Mouse (Mus musculus) liver, postnatal 0 days (tissue): Measurements from ENCODE around the gene Tjp3. TPM values are rescaled to one million over a fixed set of nuclear protein-coding genes. Genes with fewer than 3 reads are reported as not detected.

Source experiments
- ATAC-seq: fragments of 200-750 bp; cut with Nextera tagmentation; 2 replicates; pipeline ENCODE4 v1.8.0; 2017; ENCODE audit warnings: mild to moderate bottlenecking, moderate library complexity
- DNase-seq: peaks from one replicate; pipeline ENCODE4 v3.0.0-alpha.2; 2016
- H3K27ac ChIP-seq: fragments of 300-500 bp; sonication (generic); 2 replicates; pipeline ENCODE4 v1.5.1; 2014; ENCODE audit warnings: antibody characterized with exemption, moderate library complexity, mild to moderate bottlenecking, low read depth
- H3K27me3 ChIP-seq: fragments of 300-500 bp; sonication (generic); 2 replicates; pipeline ENCODE4 v1.6.1; 2014; ENCODE audit warnings: low read length, control low read depth, mixed read lengths; ENCODE audit not compliant: insufficient read depth
- H3K36me3 ChIP-seq: fragments of 300-500 bp; sonication (generic); replicated peaks from 2 replicates; pipeline ENCODE4 v1.6.1; 2014; ENCODE audit warnings: mild to moderate bottlenecking, control low read depth, low read length, moderate library complexity, mixed read lengths; ENCODE audit not compliant: insufficient read depth
- H3K4me1 ChIP-seq: fragments of 300-500 bp; sonication (generic); 2 replicates; pipeline ENCODE4 v1.6.1; 2014; ENCODE audit warnings: antibody characterized with exemption, mild to moderate bottlenecking, control low read depth; ENCODE audit not compliant: insufficient read depth
- H3K4me2 ChIP-seq: fragments of 300-500 bp; sonication (generic); 2 replicates; pipeline ENCODE4 v1.6.1; 2014; ENCODE audit warnings: low read depth, mild to moderate bottlenecking, low read length, moderate library complexity, mixed read lengths
- H3K4me3 ChIP-seq: fragments of 300-500 bp; sonication (generic); 2 replicates; pipeline ENCODE4 v1.5.1; 2014; ENCODE audit warnings: low read depth, low read length
- H3K9ac ChIP-seq: fragments of 300-500 bp; sonication (generic); replicated peaks from 2 replicates; pipeline ENCODE4 v1.6.1; 2014; ENCODE audit warnings: mild to moderate bottlenecking, moderate library complexity
- H3K9me3 ChIP-seq: fragments of 300-500 bp; sonication (generic); 2 replicates; pipeline ENCODE4 v1.6.1; 2016; ENCODE audit warnings: mild to moderate bottlenecking, control low read depth, low read length, mixed read lengths
- CTCF ChIP-seq: sonication (generic); IDR thresholded peaks from 2 replicates; pipeline ENCODE4 v1.5.1; 2016; ENCODE audit warnings: antibody characterized with exemption, low read depth
- EP300 ChIP-seq: IDR thresholded peaks from 2 replicates; pipeline ENCODE4 v1.6.1; 2016; ENCODE audit warnings: antibody characterized with exemption, low read depth, mild to moderate bottlenecking
- WGBS: fragments of 180-500 bp; shearing (Covaris S2); extraction: QIAGEN DNeasy Blood & Tissue Kit; methylation state at CpG from one replicate; pipeline ENCODE4 v1.1.7; 2014; ENCODE audit not compliant: insufficient replicate concordance; 5-methylcytosine and 5-hydroxymethylcytosine counted together
- polyA plus RNA-seq: library from polyadenylated mRNA; unstranded; fragments of >200 nt; fragmentation: Nextera tagmentation; extraction: Ambion mirVana; gene quantifications from 2 replicates; pipeline ENCODE4 v1.2.1, GENCODE M21; 2015

The Tjp3 gene
- polyA plus RNA-seq, result 1.7 and 1.8 TPM in 2 replicates

GRCm38 (mm10) chr10:81291511-81292104 is at the start of gene Tjp3:
Tjp3 (minus strand) TSS chr10:81291581.
- WGBS, result 52% methylated on average over 9 of the region's 9 CpGs
- Histone ChIP-seq H3K4me1 (peaks cover 53% of the 10 kb centered on the region), H3K4me3 (no peak within 1 kb of the TSS), H3K27ac (peak within 1 kb of the TSS; percentile 58; the same call in 1 of the 2 replicates), H3K27me3 (no peaks in the 10 kb centered on the region), H3K36me3 (no peaks in the 10 kb centered on the region; the same call in 1 of the 2 replicates), H3K9ac (no peak within 1 kb of the TSS), H3K9me3 (no peaks in the 10 kb centered on the region), H3K4me2 (0 out of 2 replicates have a peak within 1 kb of the TSS, but pooled peaks have one; percentile 15)
- no peak for ATAC-seq
- no peak for TF ChIP-seq EP300
- no peak for TF ChIP-seq CTCF
- no peak for DNase-seq

- Histone ChIP-seq H3K36me3 (no peaks in the 10 kb centered on the region), H3K27ac (no peak overlapping the region), H3K27me3 (peaks cover 35% of the 10 kb centered on the region), H3K9me3 (no peaks in the 10 kb centered on the region), H3K9ac (no peak overlapping the region), H3K4me2 (no peak overlapping the region), H3K4me1 (peaks cover 5% of the 10 kb centered on the region; the same call in 1 of the 2 replicates), H3K4me3 (no peak overlapping the region)
- ATAC-seq, result no peak
- 48% methylated on average over 17 of the region's 17 CpGs for WGBS
- TF ChIP-seq CTCF (no peak), EP300 (no peak)
- DNase-seq, result no peak
Observed at GRCm38 (mm10) chr10:81340551-81341332, 49.4 kb upstream of the Tjp3 start.

GRCm38 (mm10) chr10:81336558-81336957 is 45.2 kb upstream of the Tjp3 start:
- DNase-seq, result no peak
- Histone ChIP-seq H3K4me3 (no peak overlapping the region), H3K27ac (no peak overlapping the region), H3K27me3 (0 out of 2 replicates have a peak, but pooled peaks cover 8% of the 10 kb centered on the region), H3K4me1 (peaks cover 5% of the 10 kb centered on the region; the same call in 1 of the 2 replicates), H3K4me2 (no peak overlapping the region), H3K9me3 (no peaks in the 10 kb centered on the region), H3K9ac (no peak overlapping the region), H3K36me3 (no peaks in the 10 kb centered on the region)
- WGBS, result 84% methylated on average over 4 of the region's 4 CpGs
- no peak for TF ChIP-seq CTCF
- TF ChIP-seq EP300, result no peak
- ATAC-seq, result no peak

- no peak overlapping the region for H3K4me2 ChIP-seq
- peaks cover 4% of the 10 kb centered on the region; the same call in 1 of the 2 replicates for H3K4me1 ChIP-seq
- no peak overlapping the region for H3K9ac ChIP-seq
- ATAC-seq, result no peak
- 68% methylated on average over 15 of the region's 19 CpGs for WGBS
- no peaks in the 10 kb centered on the region for H3K36me3 ChIP-seq
- DNase-seq, result no peak
- H3K27me3 ChIP-seq, result 0 out of 2 replicates have a peak, but pooled peaks cover 8% of the 10 kb centered on the region
- no peak for TF ChIP-seq CTCF
- no peak for TF ChIP-seq EP300
- no peak overlapping the region for H3K4me3 ChIP-seq
- no peak overlapping the region for H3K27ac ChIP-seq
- H3K9me3 ChIP-seq, result no peaks in the 10 kb centered on the region
Observed at GRCm38 (mm10) chr10:81335393-81336340, 44.3 kb upstream of the Tjp3 start.

GRCm38 (mm10) chr10:81334324-81334723 is 42.9 kb upstream of the Tjp3 start:
- Histone ChIP-seq H3K27ac (no peak overlapping the region), H3K4me3 (no peak overlapping the region), H3K9me3 (no peaks in the 10 kb centered on the region), H3K36me3 (no peaks in the 10 kb centered on the region), H3K27me3 (0 out of 2 replicates have a peak, but pooled peaks cover 8% of the 10 kb centered on the region), H3K4me1 (peaks cover 4% of the 10 kb centered on the region; the same call in 1 of the 2 replicates), H3K9ac (no peak overlapping the region), H3K4me2 (no peak overlapping the region)
- ATAC-seq, result no peak
- TF ChIP-seq CTCF (no peak), EP300 (no peak)
- WGBS, result 81% methylated on average over 11 of the region's 11 CpGs
- no peak for DNase-seq
